Mouse (Mus musculus) MEL (cell line): Measurements from ENCODE around the gene Sox5. TPM values are rescaled to one million over a fixed set of nuclear protein-coding genes. Genes with fewer than 3 reads are reported as not detected.

ENCODE experiments used
- DNase-seq: peaks from one replicate; pipeline ENCODE4 v3.0.0; 2011; ENCODE audit warnings: low read depth, low spot score
- H3K27ac ChIP-seq: 2 replicates; pipeline ENCODE4 v1.5.1; 2012; ENCODE audit warnings: low read depth, mild to moderate bottlenecking, control low read depth, low read length, moderate library complexity; ENCODE audit not compliant: control insufficient read depth
- H3K27me3 ChIP-seq, 2 experiments: fragments of 150-350 bp in 1 of 2; sonication (generic) in 1 of 2; 2 replicates each; pipeline ENCODE4 v1.6.1; 2012; ENCODE audit warnings: low read length in 2 of 2, mild to moderate bottlenecking in 2 of 2, improper control_type of control experiment in 1 of 2, moderate library complexity in 1 of 2; ENCODE audit not compliant: insufficient read depth in 2 of 2, control insufficient read depth in 1 of 2
- H3K36me3 ChIP-seq, 2 experiments: 2 replicates each; pipeline ENCODE4 v1.6.1; 2012 to 2014; ENCODE audit warnings: low read length in 2 of 2, improper control_type of control experiment in 1 of 2, inconsistent platforms in 1 of 2, mild to moderate bottlenecking in 1 of 2; ENCODE audit not compliant: insufficient read depth in 2 of 2, control insufficient read depth in 1 of 2
- H3K4me1 ChIP-seq, 2 experiments: fragments of 150-350 bp in 1 of 2; sonication (generic) in 1 of 2; 2 replicates each; pipeline ENCODE4 v1.6.1; 2012; ENCODE audit warnings: low read length in 2 of 2, improper control_type of control experiment in 1 of 2, mild to moderate bottlenecking in 1 of 2; ENCODE audit not compliant: insufficient read depth in 2 of 2, control insufficient read depth in 1 of 2
- H3K4me3 ChIP-seq, 2 experiments: fragments of 150-350 bp in 1 of 2; sonication (generic) in 1 of 2; 2 replicates each; pipeline ENCODE4 v1.5.1; 2012; ENCODE audit warnings: low read depth in 2 of 2, low read length in 2 of 2, mild to moderate bottlenecking in 2 of 2, moderate library complexity in 2 of 2, control low read depth in 1 of 2, improper control_type of control experiment in 1 of 2; ENCODE audit not compliant: control insufficient read depth in 1 of 2, insufficient read depth in 1 of 2
- H3K79me2 ChIP-seq: 2 replicates; pipeline ENCODE4 v1.6.1; 2012; ENCODE audit warnings: mild to moderate bottlenecking, low read length, moderate library complexity; ENCODE audit not compliant: control insufficient read depth, poor library complexity, insufficient read depth
- H3K9ac ChIP-seq: 2 replicates; pipeline ENCODE4 v1.6.1; 2012; ENCODE audit warnings: low read depth, mild to moderate bottlenecking, control low read depth, low read length, moderate library complexity; ENCODE audit not compliant: control insufficient read depth, poor library complexity, severe bottlenecking
- H3K9me3 ChIP-seq: fragments of 150-350 bp; sonication (generic); replicated peaks from 2 replicates; pipeline ENCODE4 v1.6.1; 2012; ENCODE audit warnings: mild to moderate bottlenecking, low read length, improper control_type of control experiment, moderate library complexity; ENCODE audit not compliant: insufficient read depth
- CTCF ChIP-seq, 3 experiments: IDR thresholded peaks in 2 of 3; conservative IDR thresholded peaks in 1 of 3; 2 replicates each; pipeline ENCODE4 v1.5.1; 2011 to 2012; ENCODE audit warnings: low read length in 3 of 3, low read depth in 2 of 3, mild to moderate bottlenecking in 2 of 3, improper control_type of control experiment in 1 of 3, inconsistent platforms in 1 of 3, mixed read lengths in 1 of 3, moderate library complexity in 1 of 3; ENCODE audit not compliant: control insufficient read depth in 1 of 3, insufficient read depth in 1 of 3, poor library complexity in 1 of 3, severe bottlenecking in 1 of 3
- E2F4 ChIP-seq: IDR thresholded peaks from 2 replicates; pipeline ENCODE4 v1.6.1; 2011; ENCODE audit warnings: low read depth, low read length, improper control_type of control experiment, borderline replicate concordance
- ELF1 ChIP-seq: IDR thresholded peaks from 2 replicates; pipeline ENCODE4 v1.6.1; 2014; ENCODE audit warnings: low read depth, mild to moderate bottlenecking, inconsistent platforms, low read length, improper control_type of control experiment, moderate library complexity
- KAT2A ChIP-seq: conservative IDR thresholded peaks from 2 replicates; pipeline ENCODE4 v1.6.1; 2012; ENCODE audit warnings: low read depth, low read length, improper control_type of control experiment, inconsistent platforms
- MAX ChIP-seq: IDR thresholded peaks from 2 replicates; pipeline ENCODE4 v1.6.1; 2011; ENCODE audit warnings: low read length, improper control_type of control experiment
- MAZ ChIP-seq: IDR thresholded peaks from 2 replicates; pipeline ENCODE4 v1.6.1; 2012; ENCODE audit warnings: low read depth, mild to moderate bottlenecking, inconsistent platforms, low read length, improper control_type of control experiment
- NRF1 ChIP-seq: IDR thresholded peaks from 2 replicates; pipeline ENCODE4 v1.6.1; 2014; ENCODE audit warnings: low read depth, mild to moderate bottlenecking, inconsistent platforms, low read length, improper control_type of control experiment, moderate library complexity; ENCODE audit not compliant: poor library complexity, insufficient read depth, severe bottlenecking
- POLR2A ChIP-seq, 2 experiments: IDR thresholded peaks; 2 replicates each; pipeline ENCODE4 v1.6.1; 2011 to 2012; ENCODE audit warnings: low read length in 2 of 2, mild to moderate bottlenecking in 2 of 2, control low read depth in 1 of 2, improper control_type of control experiment in 1 of 2, low read depth in 1 of 2, moderate library complexity in 1 of 2; ENCODE audit not compliant: control insufficient read depth in 1 of 2, insufficient read depth in 1 of 2, poor library complexity in 1 of 2
- POLR2AphosphoS2 ChIP-seq: IDR thresholded peaks from 2 replicates; pipeline ENCODE4 v1.6.1; 2011; ENCODE audit warnings: low read length, improper control_type of control experiment
- SMC3 ChIP-seq: IDR thresholded peaks from 2 replicates; pipeline ENCODE4 v1.6.1; 2011; ENCODE audit warnings: low read depth, low read length, improper control_type of control experiment
- TBP ChIP-seq: IDR thresholded peaks from 2 replicates; pipeline ENCODE4 v1.8.0; 2011; ENCODE audit warnings: low read depth, low read length, improper control_type of control experiment
- TCF12 ChIP-seq: IDR thresholded peaks from 2 replicates; pipeline ENCODE4 v1.6.1; 2014; ENCODE audit warnings: low read depth, mild to moderate bottlenecking, inconsistent platforms, low read length, improper control_type of control experiment, moderate library complexity
- UBTF ChIP-seq: IDR thresholded peaks from 2 replicates; pipeline ENCODE4 v1.6.1; 2012; ENCODE audit warnings: low read depth, mild to moderate bottlenecking, inconsistent platforms, low read length, improper control_type of control experiment, moderate library complexity, borderline replicate concordance; ENCODE audit not compliant: insufficient read depth
- USF1 ChIP-seq: IDR thresholded peaks from 2 replicates; pipeline ENCODE4 v1.6.1; 2014; ENCODE audit warnings: low read depth, mild to moderate bottlenecking, inconsistent platforms, low read length, improper control_type of control experiment, moderate library complexity
- USF2 ChIP-seq, 2 experiments: IDR thresholded peaks; 2 replicates each; pipeline ENCODE4 v1.6.1; 2011 to 2012; ENCODE audit warnings: improper control_type of control experiment in 2 of 2, low read length in 2 of 2, borderline replicate concordance in 1 of 2, inconsistent platforms in 1 of 2, low read depth in 1 of 2, mild to moderate bottlenecking in 1 of 2; ENCODE audit not compliant: insufficient read depth in 1 of 2
- ZC3H11A ChIP-seq: IDR thresholded peaks from 2 replicates; pipeline ENCODE4 v1.6.1; 2012; ENCODE audit warnings: low read depth, mild to moderate bottlenecking, inconsistent platforms, low read length, improper control_type of control experiment
- ZMIZ1 ChIP-seq: IDR thresholded peaks from 2 replicates; pipeline ENCODE4 v1.6.1; 2012; ENCODE audit warnings: low read depth, mild to moderate bottlenecking, inconsistent platforms, low read length, improper control_type of control experiment, moderate library complexity
- polyA plus RNA-seq, 2 experiments: library from polyadenylated mRNA; stranded (reverse) in 1 of 2; unstranded in 1 of 2; fragments of >175 nt in 1 of 2; fragments of >200 nt in 1 of 2; gene quantifications; 2 replicates each; pipeline versions ENCODE4 v1.2.1 to v1.2.4; 2012; ENCODE audit warnings: low replicate concordance in 2 of 2, low read depth in 1 of 2; ENCODE audit not compliant: insufficient read length in 2 of 2, insufficient read depth in 1 of 2, missing spikeins in 1 of 2
- total RNA-seq: library from RNA; depleted of rRNA; stranded (reverse); fragments of 300-350 nt; gene quantifications from 2 replicates; pipeline ENCODE4 v1.2.3, GENCODE M21; 2012

The Sox5 gene
- total and polyA plus RNA-seq, 3 experiments: 0.19 to 3.0 TPM; not detected in 1

- Histone ChIP-seq H3K27me3 (no peaks in the 10 kb centered on the region), H3K36me3 (no peaks in the 10 kb centered on the region), H3K9me3 (no peaks in the 10 kb centered on the region), H3K4me3 (no peak overlapping the region), H3K79me2 (no peaks in the 10 kb centered on the region), H3K27ac (no peak overlapping the region)
- TF ChIP-seq KAT2A (no peak), ZMIZ1 (no peak), TBP (no peak), SMC3 (no peak), UBTF (no peak), MAZ (no peak), USF2 (IDR thresholded peaks at IDR 0.05; ENCODE audit: borderline replicate concordance in 1 of 2, insufficient read depth in 1 of 2, low read depth in 1 of 2, low read length in 2 of 2) (no peak), CTCF (IDR thresholded peaks at IDR 0.05 in 2 of 3, conservative IDR thresholded peaks at IDR 0.05 in 1 of 3; ENCODE audit: control insufficient read depth in 1 of 3, insufficient read depth in 1 of 3, low read depth in 2 of 3, low read length in 3 of 3, poor library complexity in 1 of 3, severe bottlenecking in 1 of 3) (no peak), NRF1 (no peak), USF1 (no peak), POLR2AphosphoS2 (no peak), MAX (no peak), E2F4 (no peak), ELF1 (no peak), ZC3H11A (no peak)
- TF ChIP-seq, all 39 proteins: peak for 0
- DNase-seq: no peak
- Histone ChIP-seq H3K9ac (no peak overlapping the region), H3K4me1 (no peaks in the 10 kb centered on the region)
These were observed 517.4 kb downstream of the Sox5 start for GRCm38 (mm10) chr6:144264320-144264915.

GRCm38 (mm10) chr6:144256500-144256899 lies 525.3 kb downstream of the Sox5 start:
- H3K9ac ChIP-seq: no peak overlapping the region
- H3K27me3 ChIP-seq: no peaks in the 10 kb centered on the region
- no peak for DNase-seq
- TF ChIP-seq POLR2A (IDR thresholded peaks at IDR 0.05; ENCODE audit: control insufficient read depth in 1 of 2, insufficient read depth in 1 of 2, low read depth in 1 of 2, low read length in 2 of 2, poor library complexity in 1 of 2): no peak
- TF ChIP-seq TCF12: no peak
- TF ChIP-seq, all 39 proteins: peak for 0
- no peaks in the 10 kb centered on the region for H3K36me3 ChIP-seq
- no peak overlapping the region for H3K27ac ChIP-seq
- H3K4me1 ChIP-seq: no peaks in the 10 kb centered on the region
- H3K79me2 ChIP-seq: no peaks in the 10 kb centered on the region
- H3K9me3 ChIP-seq: no peaks in the 10 kb centered on the region
- H3K4me3 ChIP-seq: no peak overlapping the region
